21 mouse cellular contexts compared by ENCODE assay signal in genomic region chr1:92398601-92399000, GRCm38 (mm10).
DNase-seq lines count a peak whose midpoint lies in the region; ATAC-seq and TF ChIP-seq lines count a peak whose summit lies in the region.
"Had no signal": no experiment of that assay in that cellular context is flagged by ENCODE, and none has a peak within 500 bp of the region (broad histone marks: within the 10 kb centered on the region; RNA-seq: fewer than 3 reads in every experiment).

No protein-coding gene starts in this region.

- no peak for TF ChIP-seq POLR2A in lung, adult 2 months (IDR thresholded peaks at IDR 0.05; ENCODE audit: borderline replicate concordance, extremely low read depth, low read depth, low read length)

- no peak for DNase-seq in heart, embryonic 10.5 days (ENCODE audit: low spot score)
- DNase-seq in heart, adult 9 months (ENCODE audit: low spot score in 2 of 2): no peak
- peak; percentile 8 for DNase-seq in neural tube, embryonic 11.5 days (ENCODE audit: low spot score)
- no peak for DNase-seq in neural tube, embryonic 10.5 days (ENCODE audit: extremely low spot score, low spot score)
- DNase-seq in lung, adult 2 months: no peak
- DNase-seq in layer of hippocampus, adult 2 months (ENCODE audit: low spot score in 2 of 2): no peak
- DNase-seq: adrenal gland, postnatal 10 days; cerebellum, postnatal 10 days; forebrain, postnatal 0 days; heart, postnatal 36 days; kidney, postnatal 36 days; liver, embryonic 13.5 days; right cerebral cortex, postnatal 14 days had no signal

- ATAC-seq in neural tube, embryonic 11.5 days (ENCODE audit: insufficient read depth, low FRiP score, low TSS enrichment): no peak
- ATAC-seq in limb, embryonic 12.5 days (ENCODE audit: insufficient number of reproducible peaks, insufficient read depth, low FRiP score, low TSS enrichment, low read depth): no peak
- no peak for ATAC-seq in neural tube, embryonic 15.5 days (ENCODE audit: low FRiP score)
- ATAC-seq: CD4-positive, CD25-positive, alpha-beta regulatory T cell, adult 4 months; inflammation-experienced regulatory T-cells, adult 6 months; Patski had no signal

- no peaks in the 10 kb centered on the region for H3K27me3 ChIP-seq in heart, embryonic 10.5 days (ENCODE audit: insufficient read depth, poor library complexity, severe bottlenecking)
- no peaks in the 10 kb centered on the region for H3K27me3 ChIP-seq in neural tube, embryonic 11.5 days (ENCODE audit: control insufficient read depth, insufficient read depth, low read length)
- peaks cover 15% of the 10 kb centered on the region for H3K27me3 ChIP-seq in limb, embryonic 12.5 days
- no peaks in the 10 kb centered on the region for H3K27me3 ChIP-seq in neural tube, embryonic 15.5 days (replicated peaks)
- H3K27me3 ChIP-seq: embryonic facial prominence, embryonic 12.5 days; liver, embryonic 13.5 days had no signal

- WGBS in heart, embryonic 10.5 days: 14% methylated on average over 7 of the region's 7 CpGs
- 61% methylated on average over 7 of the region's 7 CpGs for WGBS in neural tube, embryonic 11.5 days
- 14% methylated on average over 7 of the region's 7 CpGs for WGBS in limb, embryonic 12.5 days
- WGBS in neural tube, embryonic 15.5 days: 71% methylated on average over 7 of the region's 7 CpGs
- WGBS in lung, adult 2 months: 33% methylated on average over 7 of the region's 7 CpGs

- H3K36me3 ChIP-seq in heart, embryonic 10.5 days: no peaks in the 10 kb centered on the region
- no peaks in the 10 kb centered on the region for H3K36me3 ChIP-seq in neural tube, embryonic 11.5 days (ENCODE audit: control insufficient read depth, insufficient read depth, low read length)
- H3K36me3 ChIP-seq in limb, embryonic 12.5 days: no peaks in the 10 kb centered on the region
- H3K36me3 ChIP-seq in neural tube, embryonic 15.5 days: no peaks in the 10 kb centered on the region
- H3K36me3 ChIP-seq: embryonic facial prominence, embryonic 12.5 days; heart, embryonic 13.5 days; limb, embryonic 13.5 days; liver, embryonic 13.5 days had no signal

- H3K27ac ChIP-seq in heart, embryonic 10.5 days: peak overlapping the region; percentile 69
- H3K27ac ChIP-seq in neural tube, embryonic 11.5 days (ENCODE audit: low read depth, low read length): no peak overlapping the region
- H3K27ac ChIP-seq in limb, embryonic 12.5 days: peak overlapping the region; percentile 0; the same call in 1 of the 2 replicates
- H3K27ac ChIP-seq in neural tube, embryonic 15.5 days (replicated peaks): peak overlapping the region; percentile 80; the same call in 1 of the 2 replicates
- H3K27ac ChIP-seq in layer of hippocampus, adult 2 months: no peak overlapping the region
- H3K27ac ChIP-seq: embryonic facial prominence, embryonic 12.5 days; heart, embryonic 13.5 days; limb, embryonic 13.5 days; liver, embryonic 13.5 days had no signal

- peaks cover 41% of the 10 kb centered on the region for H3K4me1 ChIP-seq in heart, embryonic 10.5 days
- H3K4me1 ChIP-seq in neural tube, embryonic 11.5 days (ENCODE audit: control insufficient read depth, insufficient read depth, low read length): 0 out of 2 replicates have a peak, but pooled peaks cover 6% of the 10 kb centered on the region
- peaks cover 40% of the 10 kb centered on the region for H3K4me1 ChIP-seq in limb, embryonic 12.5 days (replicated peaks)
- peaks cover 25% of the 10 kb centered on the region for H3K4me1 ChIP-seq in neural tube, embryonic 15.5 days
- H3K4me1 ChIP-seq in lung, adult 2 months (ENCODE audit: control insufficient read depth, insufficient read depth, low read length): no peaks in the 10 kb centered on the region
- H3K4me1 ChIP-seq: liver, embryonic 13.5 days had no signal

- TF ChIP-seq CTCF in lung, adult 2 months (IDR thresholded peaks at IDR 0.05; ENCODE audit: insufficient read depth, low read length): no peak
- TF ChIP-seq CTCF in layer of hippocampus, adult 2 months (conservative IDR thresholded peaks at IDR 0.05): no peak

- no peak overlapping the region for H3K4me3 ChIP-seq in heart, embryonic 10.5 days
- H3K4me3 ChIP-seq in neural tube, embryonic 11.5 days (ENCODE audit: low read depth, low read length): no peak overlapping the region
- H3K4me3 ChIP-seq in limb, embryonic 12.5 days (replicated peaks): no peak overlapping the region
- no peak overlapping the region for H3K4me3 ChIP-seq in neural tube, embryonic 15.5 days (replicated peaks)
- no peak overlapping the region for H3K4me3 ChIP-seq in lung, adult 2 months (replicated peaks; ENCODE audit: extremely low read depth, low read depth, low read length)
- H3K4me3 ChIP-seq in layer of hippocampus, adult 2 months: no peak overlapping the region
- H3K4me3 ChIP-seq: embryonic facial prominence, embryonic 12.5 days; heart, embryonic 13.5 days; limb, embryonic 13.5 days; liver, embryonic 13.5 days had no signal

- H3K4me2 ChIP-seq in neural tube, embryonic 11.5 days (ENCODE audit: low read depth): no peak overlapping the region
- no peak overlapping the region for H3K4me2 ChIP-seq in limb, embryonic 12.5 days
- H3K4me2 ChIP-seq in neural tube, embryonic 15.5 days: no peak overlapping the region
- H3K4me2 ChIP-seq: embryonic facial prominence, embryonic 12.5 days; heart, embryonic 13.5 days; limb, embryonic 13.5 days; liver, embryonic 13.5 days had no signal

- H3K9ac ChIP-seq in neural tube, embryonic 11.5 days (ENCODE audit: low read length): no peak overlapping the region
- H3K9ac ChIP-seq in limb, embryonic 12.5 days (replicated peaks): no peak overlapping the region
- H3K9ac ChIP-seq in neural tube, embryonic 15.5 days (replicated peaks): no peak overlapping the region
- H3K9ac ChIP-seq: embryonic facial prominence, embryonic 12.5 days; forebrain, postnatal 0 days; heart, embryonic 13.5 days; liver, embryonic 13.5 days had no signal

- H3K9me3 ChIP-seq in heart, embryonic 10.5 days: no peaks in the 10 kb centered on the region
- H3K9me3 ChIP-seq in neural tube, embryonic 11.5 days (ENCODE audit: control insufficient read depth, low read length): no peaks in the 10 kb centered on the region
- no peaks in the 10 kb centered on the region for H3K9me3 ChIP-seq in limb, embryonic 12.5 days
- H3K9me3 ChIP-seq in neural tube, embryonic 15.5 days (replicated peaks): no peaks in the 10 kb centered on the region
- H3K9me3 ChIP-seq: embryonic facial prominence, embryonic 12.5 days; heart, embryonic 13.5 days; limb, embryonic 13.5 days; liver, embryonic 13.5 days had no signal

Comparison
In these comparisons a context has a peak if more than half of its experiments do, and no peak if none do; other contexts are left out.
1. H3K27ac ChIP-seq: peak in heart, embryonic 10.5 days (single experiment), limb, embryonic 12.5 days (single experiment) and neural tube, embryonic 15.5 days (single experiment); none in neural tube, embryonic 11.5 days (single experiment) and layer of hippocampus, adult 2 months (single experiment).